Mouse (Mus musculus): ENCODE results near the gene Sdc4.
A peak's percentile ranks its signal among the peaks of the same experiment; 100 is the strongest.

The Sdc4 gene

DNA sequence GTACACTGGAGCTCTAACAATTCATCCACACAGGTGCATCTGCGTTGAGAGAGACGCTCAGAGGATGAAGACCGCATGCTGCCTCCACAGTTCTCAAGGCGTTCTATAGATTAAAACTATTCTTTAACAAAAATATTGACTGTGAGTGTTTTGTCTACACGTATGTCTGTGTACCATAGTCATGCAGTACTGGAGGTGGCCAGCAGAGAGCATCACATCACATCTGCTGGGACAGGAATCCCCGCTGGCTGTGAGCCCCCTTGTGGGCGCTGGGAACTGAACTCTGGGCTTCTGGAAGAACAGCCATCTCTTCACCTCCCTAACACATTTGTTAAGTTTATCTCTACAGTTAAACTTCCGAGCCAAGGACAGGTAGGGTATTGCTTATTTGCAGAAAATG is 62.0 kb downstream of the Sdc4 start:
- peaks cover 4% of the 10 kb centered on the region; the same call in 1 of the 2 replicates for H3K4me1 ChIP-seq (replicated peaks; ENCODE audit: low read depth, low read length)
- TF ChIP-seq NANOG (IDR thresholded peaks at IDR 0.05; ENCODE audit: borderline replicate concordance, low read length) (no peak), CTCF (conservative IDR thresholded peaks at IDR 0.05; ENCODE audit: low read length) (peak; percentile 70)
- H3K4me3 ChIP-seq (replicated peaks; ENCODE audit: low read length) = no peak overlapping the region
- no peaks in the 10 kb centered on the region for H3K9me3 ChIP-seq (ENCODE audit: low read length)
- H3K36me3 ChIP-seq (ENCODE audit: insufficient read depth, low read length) = no peaks in the 10 kb centered on the region
- H3K27me3 ChIP-seq (ENCODE audit: insufficient read depth, low read length) = peaks cover 24% of the 10 kb centered on the region

DNA sequence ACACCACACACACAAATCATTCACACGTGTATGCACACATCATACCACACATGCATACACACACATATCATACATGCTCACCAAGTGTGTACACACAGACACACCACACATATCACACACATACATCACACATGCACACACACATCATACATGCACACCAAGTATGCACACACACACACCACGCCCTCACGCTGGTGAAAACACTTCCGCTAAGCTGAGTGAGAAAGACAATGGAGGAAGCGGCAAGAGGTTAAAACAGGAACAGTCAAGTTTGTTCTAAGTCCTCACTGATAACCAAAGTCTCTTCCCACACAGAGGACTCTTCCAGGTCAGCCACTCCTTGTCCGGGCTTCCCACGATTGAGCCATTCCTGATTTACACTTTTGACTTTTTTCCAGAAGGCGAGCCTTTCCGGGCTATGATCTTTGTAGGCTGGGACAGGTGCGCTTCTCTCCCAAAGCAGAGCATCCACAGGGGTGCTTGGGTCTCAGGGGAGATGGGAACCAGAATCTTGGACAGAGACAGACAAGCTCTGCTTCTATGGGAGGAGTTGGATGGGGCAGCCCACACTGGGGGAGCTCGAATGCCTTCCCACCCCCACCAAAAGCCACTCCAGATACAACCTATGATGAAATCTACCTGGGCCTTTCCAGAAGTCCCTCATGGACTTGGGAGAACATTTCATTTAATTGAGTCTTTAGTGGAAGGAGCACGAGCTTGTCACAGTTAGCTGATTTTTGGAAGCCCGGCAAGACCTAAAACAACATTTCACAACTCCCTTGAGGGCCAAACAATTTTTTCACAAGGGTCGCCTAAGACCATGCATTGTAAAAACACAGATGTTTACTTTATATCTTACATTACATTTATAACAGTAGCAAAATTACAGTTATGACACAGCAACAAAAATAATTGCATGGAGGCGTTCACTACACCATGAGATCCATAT is 65.9 kb downstream of the Sdc4 start:
- TF ChIP-seq POU5F1 (IDR thresholded peaks at IDR 0.05; ENCODE audit: borderline replicate concordance, low read length) = no peak
- TF ChIP-seq CTCF (conservative IDR thresholded peaks at IDR 0.05; ENCODE audit: low read length) = no peak
- no peak for TF ChIP-seq NANOG (IDR thresholded peaks at IDR 0.05; ENCODE audit: borderline replicate concordance, low read length)
- Histone ChIP-seq H3K36me3 (ENCODE audit: insufficient read depth, low read length) (no peaks in the 10 kb centered on the region), H3K4me1 (replicated peaks; ENCODE audit: low read depth, low read length) (no peaks in the 10 kb centered on the region), H3K9me3 (ENCODE audit: low read length) (no peaks in the 10 kb centered on the region), H3K27me3 (ENCODE audit: insufficient read depth, low read length) (peaks cover 5% of the 10 kb centered on the region), H3K4me3 (replicated peaks; ENCODE audit: low read length) (no peak overlapping the region)
